Mouse (Mus musculus) CH12.LX (cell line): ENCODE data around the gene Smim13. TPM values are rescaled to one million over a fixed set of nuclear protein-coding genes. Genes with fewer than 3 reads are reported as not detected.

Experiments
- DNase-seq: peaks from one replicate; pipeline ENCODE4 v3.0.0-alpha.2; 2013; ENCODE audit errors: extremely low read depth
- H3K27ac ChIP-seq: 2 replicates; pipeline ENCODE4 v1.5.1; 2012; ENCODE audit warnings: low read depth, mild to moderate bottlenecking, control low read depth, moderate library complexity; ENCODE audit not compliant: insufficient read depth
- H3K27me3 ChIP-seq: replicated peaks from 2 replicates; pipeline ENCODE3; 2012; ENCODE audit warnings: inconsistent platforms
- H3K36me3 ChIP-seq, 2 experiments: replicated peaks in 1 of 2; 2 replicates each; pipeline versions ENCODE3 to v1.6.1; 2012; ENCODE audit warnings: inconsistent platforms in 1 of 2, low read length in 1 of 2, mild to moderate bottlenecking in 1 of 2, mixed read lengths in 1 of 2, moderate library complexity in 1 of 2; ENCODE audit not compliant: control insufficient read depth in 1 of 2, insufficient read depth in 1 of 2
- H3K4me1 ChIP-seq, 2 experiments: 2 replicates each; pipeline ENCODE4 v1.6.1; 2012; ENCODE audit warnings: inconsistent platforms in 1 of 2, moderate library complexity in 1 of 2; ENCODE audit not compliant: insufficient read depth in 2 of 2, control insufficient read depth in 1 of 2
- H3K4me2 ChIP-seq: 2 replicates; pipeline ENCODE4 v1.6.1; 2012; ENCODE audit warnings: low read depth, mild to moderate bottlenecking, control low read depth; ENCODE audit not compliant: poor library complexity, insufficient read depth, severe bottlenecking
- H3K4me3 ChIP-seq, 3 experiments: fragments of 150-350 bp in 1 of 3; sonication (generic) in 1 of 3; replicated peaks in 1 of 3; 2 replicates each; pipeline versions ENCODE3 to v1.5.1; 2011 to 2012; ENCODE audit warnings: low read depth in 2 of 3, low read length in 2 of 3, mild to moderate bottlenecking in 2 of 3, moderate library complexity in 2 of 3, control low read depth in 1 of 3, improper control_type of control experiment in 1 of 3, inconsistent platforms in 1 of 3, mixed read lengths in 1 of 3; ENCODE audit not compliant: poor library complexity in 1 of 3
- H3K79me2 ChIP-seq: replicated peaks from 2 replicates; pipeline ENCODE4 v1.6.1; 2012; ENCODE audit warnings: mild to moderate bottlenecking, moderate library complexity; ENCODE audit not compliant: control insufficient read depth, poor library complexity, insufficient read depth, severe bottlenecking; ENCODE audit errors: extremely low read depth
- H3K9ac ChIP-seq: 2 replicates; pipeline ENCODE4 v1.6.1; 2012; ENCODE audit warnings: low read depth, mild to moderate bottlenecking, control low read depth, moderate library complexity; ENCODE audit not compliant: insufficient read depth
- H3K9me3 ChIP-seq: replicated peaks from 2 replicates; pipeline ENCODE3; 2012; ENCODE audit warnings: low read length, inconsistent platforms, mixed read lengths
- BHLHE40 ChIP-seq: IDR thresholded peaks from 2 replicates; pipeline ENCODE4 v1.6.1; 2011; ENCODE audit warnings: mild to moderate bottlenecking, low read depth, low read length, improper control_type of control experiment
- CHD1 ChIP-seq: IDR thresholded peaks from 2 replicates; pipeline ENCODE4 v1.6.1; 2012; ENCODE audit warnings: low read depth, low read length, improper control_type of control experiment, inconsistent platforms
- CHD2 ChIP-seq: IDR thresholded peaks from 2 replicates; pipeline ENCODE4 v1.6.1; 2011; ENCODE audit warnings: low read length, improper control_type of control experiment
- CTCF ChIP-seq, 2 experiments: IDR thresholded peaks in 1 of 2; conservative IDR thresholded peaks in 1 of 2; 2 replicates each; pipeline ENCODE4 v1.5.1; 2011 to 2012; ENCODE audit warnings: low read depth in 2 of 2, low read length in 2 of 2, improper control_type of control experiment in 1 of 2, inconsistent platforms in 1 of 2, mild to moderate bottlenecking in 1 of 2, moderate library complexity in 1 of 2
- E2F4 ChIP-seq: IDR thresholded peaks from 2 replicates; pipeline ENCODE4 v1.6.1; 2011; ENCODE audit warnings: low read depth, low read length, improper control_type of control experiment; ENCODE audit not compliant: insufficient replicate concordance
- EP300 ChIP-seq: IDR thresholded peaks from 2 replicates; pipeline ENCODE4 v1.6.1; 2011; ENCODE audit warnings: low read length, improper control_type of control experiment
- ETS1 ChIP-seq: conservative IDR thresholded peaks from 2 replicates; pipeline ENCODE4 v1.6.1; 2012; ENCODE audit warnings: low read depth, mild to moderate bottlenecking, inconsistent platforms, low read length, improper control_type of control experiment, moderate library complexity
- GABPA ChIP-seq: IDR thresholded peaks from 2 replicates; pipeline ENCODE4 v1.6.1; 2012; ENCODE audit warnings: low read depth, low read length, improper control_type of control experiment, inconsistent platforms; ENCODE audit not compliant: insufficient replicate concordance
- JUN ChIP-seq: IDR thresholded peaks from 2 replicates; pipeline ENCODE4 v1.6.1; 2011; ENCODE audit warnings: low read depth, mild to moderate bottlenecking, low read length, improper control_type of control experiment, moderate library complexity; ENCODE audit not compliant: insufficient read depth
- JUND ChIP-seq: conservative IDR thresholded peaks from 2 replicates; pipeline ENCODE4 v1.6.1; 2011; ENCODE audit warnings: low read depth, low read length, improper control_type of control experiment
- KAT2A ChIP-seq: IDR thresholded peaks from 2 replicates; pipeline ENCODE4 v1.6.1; 2012; ENCODE audit warnings: low read length, improper control_type of control experiment, inconsistent platforms; ENCODE audit not compliant: insufficient replicate concordance
- MAZ ChIP-seq: IDR thresholded peaks from 2 replicates; pipeline ENCODE4 v1.6.1; 2012; ENCODE audit warnings: low read depth, mild to moderate bottlenecking, inconsistent platforms, low read length, improper control_type of control experiment, moderate library complexity
- MXI1 ChIP-seq: IDR thresholded peaks from 2 replicates; pipeline ENCODE4 v1.6.1; 2011; ENCODE audit warnings: mild to moderate bottlenecking, low read depth, low read length, improper control_type of control experiment
- MYC ChIP-seq: IDR thresholded peaks from 2 replicates; pipeline ENCODE4 v1.6.1; 2011; ENCODE audit warnings: low read depth, mild to moderate bottlenecking, improper control_type of control experiment, low read length
- NELFE ChIP-seq: IDR thresholded peaks from 2 replicates; pipeline ENCODE4 v1.6.1; 2011; ENCODE audit warnings: low read depth, low read length, improper control_type of control experiment
- NRF1 ChIP-seq: IDR thresholded peaks from 2 replicates; pipeline ENCODE4 v1.6.1; 2014; ENCODE audit warnings: low read depth, mild to moderate bottlenecking, inconsistent platforms, low read length, improper control_type of control experiment, moderate library complexity
- PAX5 ChIP-seq: IDR thresholded peaks from 2 replicates; pipeline ENCODE4 v1.6.1; 2012; ENCODE audit warnings: low read length, inconsistent platforms, mixed read lengths
- POLR2A ChIP-seq: IDR thresholded peaks from 2 replicates; pipeline ENCODE4 v1.6.1; 2011; ENCODE audit warnings: low read depth, mild to moderate bottlenecking, improper control_type of control experiment, low read length
- POLR2AphosphoS2 ChIP-seq: IDR thresholded peaks from 2 replicates; pipeline ENCODE4 v1.6.1; 2011; ENCODE audit warnings: low read depth, low read length, improper control_type of control experiment
- RAD21 ChIP-seq: IDR thresholded peaks from 2 replicates; pipeline ENCODE4 v1.6.1; 2011; ENCODE audit warnings: low read depth, mild to moderate bottlenecking, low read length, improper control_type of control experiment, moderate library complexity
- RCOR1 ChIP-seq: conservative IDR thresholded peaks from 2 replicates; pipeline ENCODE4 v1.6.1; 2012; ENCODE audit warnings: low read depth, mild to moderate bottlenecking, inconsistent platforms, low read length, improper control_type of control experiment
- SIN3A ChIP-seq: IDR thresholded peaks from 2 replicates; pipeline ENCODE4 v1.6.1; 2012; ENCODE audit warnings: low read length, improper control_type of control experiment, inconsistent platforms
- SMC3 ChIP-seq: IDR thresholded peaks from 2 replicates; pipeline ENCODE4 v1.6.1; 2011; ENCODE audit warnings: low read depth, low read length, improper control_type of control experiment
- TBP ChIP-seq: conservative IDR thresholded peaks from 2 replicates; pipeline ENCODE4 v1.6.1; 2011; ENCODE audit warnings: low read depth, low read length, improper control_type of control experiment
- TCF12 ChIP-seq: IDR thresholded peaks from 2 replicates; pipeline ENCODE4 v1.6.1; 2014; ENCODE audit warnings: low read depth, mild to moderate bottlenecking, inconsistent platforms, low read length, improper control_type of control experiment
- UBTF ChIP-seq: IDR thresholded peaks from 2 replicates; pipeline ENCODE4 v1.6.1; 2012; ENCODE audit warnings: low read depth, mild to moderate bottlenecking, inconsistent platforms, low read length, improper control_type of control experiment, moderate library complexity
- USF1 ChIP-seq: IDR thresholded peaks from 2 replicates; pipeline ENCODE4 v1.6.1; 2014; ENCODE audit warnings: low read depth, mild to moderate bottlenecking, inconsistent platforms, low read length, improper control_type of control experiment
- ZKSCAN1 ChIP-seq: IDR thresholded peaks from 2 replicates; pipeline ENCODE4 v1.6.1; 2012; ENCODE audit warnings: low read depth, inconsistent platforms, low read length, improper control_type of control experiment, borderline replicate concordance
- ZMIZ1 ChIP-seq: IDR thresholded peaks from 2 replicates; pipeline ENCODE4 v1.6.1; 2012; ENCODE audit warnings: low read depth, mild to moderate bottlenecking, inconsistent platforms, low read length, improper control_type of control experiment
- ZNF384 ChIP-seq: IDR thresholded peaks from 2 replicates; pipeline ENCODE4 v1.6.1; 2012; ENCODE audit warnings: low read depth, low read length, improper control_type of control experiment, inconsistent platforms
- dilution Hi-C: fragments of 300-500 bp; cut with MboI; formaldehyde crosslinking; loops from 2 replicates; pipeline ENCODE4 v1.14.3; 2020; ENCODE audit warnings: low sequenced_read_pairs; ENCODE audit not compliant: extremely low pct_unique_long_range_greater_than_20kb, extremely low pct_ligation_motif_present
- in situ Hi-C: fragments of 300-500 bp; cut with MboI; formaldehyde crosslinking; loops from 3 replicates; pipeline ENCODE4 v1.14.3; 2019; ENCODE audit warnings: low sequenced_read_pairs, low pct_ligation_motif_present, low pct_unique_long_range_greater_than_20kb, mixed read lengths
- polyA plus RNA-seq: library from polyadenylated mRNA; unstranded; fragments of >175 nt; gene quantifications from 2 replicates; pipeline ENCODE4 v1.2.1, GENCODE M21; 2012; ENCODE audit warnings: low read depth; ENCODE audit not compliant: insufficient read length
- total RNA-seq, 2 experiments: library from RNA; depleted of rRNA; stranded (reverse); fragments of 300-350 nt in 1 of 2; fragments of >200 nt in 1 of 2; gene quantifications; 2 replicates each; pipeline ENCODE4 v1.2.3; 2012 to 2014

Smim13 gene
- total and polyA plus RNA-seq, 3 experiments: 4.4 to 13.4 (median 11.6) TPM

GRCm38 (mm10) chr13:41252141-41252540 lies 2.5 kb downstream of the Smim13 start:
- H3K27ac ChIP-seq: no peak overlapping the region
- no peak for DNase-seq
- no peaks in the 10 kb centered on the region for H3K9me3 ChIP-seq
- no peaks in the 10 kb centered on the region for H3K27me3 ChIP-seq
- H3K4me2 ChIP-seq: no peak overlapping the region
- H3K4me3 ChIP-seq: no peak overlapping the region
- dilution Hi-C loops (no loop called here), in situ Hi-C loops (no loop called here)
- H3K79me2 ChIP-seq: no peaks in the 10 kb centered on the region; the same call in none of the 2 replicates
- H3K36me3 ChIP-seq: peaks cover 0 to 26% of the 10 kb centered on the region in 2 experiments
- TF ChIP-seq TCF12 (no peak), E2F4 (no peak), ZMIZ1 (no peak), CHD2 (no peak), CTCF (conservative IDR thresholded peaks at IDR 0.05 in 1 of 2, IDR thresholded peaks at IDR 0.05 in 1 of 2; ENCODE audit: low read depth in 2 of 2, low read length in 2 of 2) (no peak), RCOR1 (no peak), SIN3A (no peak), PAX5 (no peak), CHD1 (no peak), UBTF (no peak), MYC (no peak), POLR2A (no peak), MXI1 (no peak), KAT2A (no peak), EP300 (no peak), SMC3 (no peak), NRF1 (no peak), USF1 (no peak), NELFE (no peak)
- H3K4me1 ChIP-seq: peaks cover 3 to 24% of the 10 kb centered on the region in 2 experiments; a peak in 3 of 4 replicates
- no peak overlapping the region for H3K9ac ChIP-seq

DNA sequence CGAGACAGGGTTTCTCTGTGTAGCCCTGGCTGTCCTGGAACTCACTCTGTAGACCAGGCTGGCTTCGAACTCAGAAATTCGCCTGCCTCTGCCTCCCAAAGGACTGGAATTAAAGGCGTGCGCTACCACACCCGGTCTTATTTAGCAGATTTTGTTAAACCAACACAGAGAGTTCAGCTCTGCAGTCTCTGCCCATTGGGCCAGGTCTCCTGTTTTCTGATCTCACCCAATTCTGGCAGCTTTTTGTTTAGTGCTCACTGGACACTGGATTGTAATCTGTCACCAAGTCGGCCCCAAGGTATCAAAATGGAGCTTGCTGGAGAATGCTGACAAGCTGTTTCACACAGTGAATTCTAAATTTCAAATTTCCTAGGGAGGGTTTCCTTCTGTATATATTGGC lies 3.1 kb downstream of the Smim13 start:
- Histone ChIP-seq H3K4me1 (peaks cover 3 to 27% of the 10 kb centered on the region in 2 experiments; a peak in 3 of 4 replicates), H3K27ac (no peak overlapping the region), H3K4me2 (no peak overlapping the region), H3K36me3 (peaks cover 0 to 29% of the 10 kb centered on the region in 2 experiments), H3K27me3 (no peaks in the 10 kb centered on the region), H3K4me3 (no peak overlapping the region), H3K9me3 (no peaks in the 10 kb centered on the region), H3K79me2 (no peaks in the 10 kb centered on the region; the same call in none of the 2 replicates), H3K9ac (no peak overlapping the region)
- dilution Hi-C loops (no loop called here), in situ Hi-C loops (no loop called here)
- no peak for TF ChIP-seq GABPA
- TF ChIP-seq TBP: no peak
- TF ChIP-seq ZNF384: no peak
- no peak for TF ChIP-seq BHLHE40
- TF ChIP-seq JUN: no peak
- no peak for TF ChIP-seq RAD21
- no peak for TF ChIP-seq MAZ
- no peak for TF ChIP-seq RCOR1
- no peak for TF ChIP-seq ETS1
- no peak for TF ChIP-seq UBTF
- TF ChIP-seq ZKSCAN1: no peak
- TF ChIP-seq USF1: no peak
- TF ChIP-seq POLR2AphosphoS2: no peak
- no peak for TF ChIP-seq SMC3
- TF ChIP-seq ZMIZ1: no peak
- TF ChIP-seq KAT2A: no peak
- no peak for TF ChIP-seq JUND
- DNase-seq: no peak
